Mouse (Mus musculus) liver, adult 2 months (tissue): ENCODE results near the gene Msmb.

ENCODE experiments used
- CTCF ChIP-seq: fragments of 200-500 bp; IDR thresholded peaks from 2 replicates; pipeline ENCODE4 v1.5.1; 2011; ENCODE audit warnings: low read depth, low read length, control low read depth
- POLR2A ChIP-seq: fragments of 200-500 bp; IDR thresholded peaks from 2 replicates; pipeline ENCODE4 v1.6.1; 2011; ENCODE audit warnings: low read length, control low read depth; ENCODE audit not compliant: insufficient read depth; ENCODE audit errors: extremely low read depth

- TF ChIP-seq CTCF: no peak
- TF ChIP-seq POLR2A: no peak
These were observed 2.9 kb downstream of the Msmb start for GRCm38 (mm10) chr14:32144734-32145133.
